Mouse (Mus musculus) midbrain, embryonic 11.5 days (tissue): ENCODE data around the gene Gm38394. TPM values are rescaled to one million over a fixed set of nuclear protein-coding genes. Genes with fewer than 3 reads are reported as not detected.

Experiments
- ATAC-seq: fragments of 200-750 bp; cut with Nextera tagmentation; 2 replicates; pipeline ENCODE4 v1.8.0; 2017; ENCODE audit warnings: moderate TSS enrichment, moderate library complexity; ENCODE audit not compliant: low FRiP score
- DNase-seq: peaks from one replicate; pipeline ENCODE4 v3.0.0; 2015; ENCODE audit warnings: low spot score; ENCODE audit errors: missing footprints
- H3K27ac ChIP-seq: fragments of 300-500 bp; sonication (generic); 2 replicates; pipeline ENCODE4 v1.5.1; 2014; ENCODE audit warnings: low read depth, low read length
- H3K27me3 ChIP-seq: fragments of 300-500 bp; sonication (generic); 2 replicates; pipeline ENCODE4 v1.6.1; 2014; ENCODE audit warnings: mild to moderate bottlenecking, low read length, moderate library complexity, mixed read lengths; ENCODE audit not compliant: control insufficient read depth, insufficient read depth
- H3K36me3 ChIP-seq: fragments of 300-500 bp; sonication (generic); 2 replicates; pipeline ENCODE4 v1.6.1; 2014; ENCODE audit warnings: mild to moderate bottlenecking, low read length, moderate library complexity, mixed read lengths; ENCODE audit not compliant: control insufficient read depth, insufficient read depth
- H3K4me1 ChIP-seq: fragments of 300-500 bp; sonication (generic); 2 replicates; pipeline ENCODE4 v1.6.1; 2014; ENCODE audit warnings: low read length; ENCODE audit not compliant: control insufficient read depth, insufficient read depth
- H3K4me2 ChIP-seq: fragments of 300-500 bp; sonication (generic); 2 replicates; pipeline ENCODE4 v1.6.1; 2014; ENCODE audit warnings: mild to moderate bottlenecking, moderate library complexity
- H3K4me3 ChIP-seq: fragments of 300-500 bp; sonication (generic); 2 replicates; pipeline ENCODE4 v1.5.1; 2014; ENCODE audit warnings: low read depth, low read length
- H3K9ac ChIP-seq: fragments of 300-500 bp; sonication (generic); 2 replicates; pipeline ENCODE4 v1.6.1; 2014; ENCODE audit warnings: low read length
- H3K9me3 ChIP-seq: fragments of 300-500 bp; sonication (generic); 2 replicates; pipeline ENCODE4 v1.6.1; 2016; ENCODE audit warnings: low read length; ENCODE audit not compliant: control insufficient read depth
- WGBS: fragments of 180-500 bp; shearing (Covaris S2); extraction: QIAGEN DNeasy Blood & Tissue Kit; methylation state at CpG from one replicate; pipeline ENCODE4 v1.1.7; 2014; 5-methylcytosine and 5-hydroxymethylcytosine counted together
- polyA plus RNA-seq: library from polyadenylated mRNA; unstranded; fragments of >200 nt; fragmentation: Nextera tagmentation; extraction: Ambion mirVana; gene quantifications from 2 replicates; pipeline ENCODE4 v1.2.1, GENCODE M21; 2014

Gene Gm38394
- polyA plus RNA-seq, 1 experiment from 2014 or later = 5.3 TPM

- no peaks in the 10 kb centered on the region for H3K36me3 ChIP-seq
- ATAC-seq = no peak
- no peak overlapping the region for H3K4me2 ChIP-seq
- no peak for DNase-seq
- peaks cover 5% of the 10 kb centered on the region; the same call in 1 of the 2 replicates for H3K4me1 ChIP-seq
- H3K27ac ChIP-seq = no peak overlapping the region
- no peak overlapping the region for H3K4me3 ChIP-seq
- H3K27me3 ChIP-seq = no peaks in the 10 kb centered on the region
- no peaks in the 10 kb centered on the region for H3K9me3 ChIP-seq
- WGBS = 38% methylated on average over 4 of the region's 4 CpGs
- H3K9ac ChIP-seq = no peak overlapping the region
These were observed 31.1 kb upstream of the Gm38394 start for GRCm38 (mm10) chr1:133692195-133692594.

DNA sequence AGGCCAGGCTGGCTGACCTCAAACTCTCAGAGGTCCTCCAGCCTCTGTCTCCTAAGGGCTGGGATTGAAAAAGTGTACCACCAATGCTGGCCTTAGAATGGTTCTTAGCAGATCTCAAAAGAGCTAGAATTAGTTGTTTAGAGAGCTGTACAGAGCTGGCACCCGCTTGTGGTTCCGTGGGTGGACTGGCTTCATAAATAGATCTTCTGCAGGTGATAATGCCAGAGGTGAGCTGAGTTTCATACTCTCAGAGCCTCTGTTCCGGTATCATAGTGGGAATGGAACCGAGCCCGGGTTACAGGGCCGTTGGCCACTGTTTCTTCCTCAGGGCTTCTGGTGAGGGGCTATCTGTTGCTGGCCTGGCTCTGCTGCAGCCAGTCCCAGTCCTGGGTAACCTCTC lies 29.9 kb upstream of the Gm38394 start:
- H3K27me3 ChIP-seq = no peaks in the 10 kb centered on the region
- peaks cover 5% of the 10 kb centered on the region; the same call in 1 of the 2 replicates for H3K4me1 ChIP-seq
- ATAC-seq (no peak), DNase-seq (no peak)
- H3K27ac ChIP-seq = no peak overlapping the region
- no peak overlapping the region for H3K9ac ChIP-seq
- WGBS = 94% methylated on average over 6 of the region's 6 CpGs
- no peaks in the 10 kb centered on the region for H3K36me3 ChIP-seq
- H3K4me2 ChIP-seq = no peak overlapping the region
- no peak overlapping the region for H3K4me3 ChIP-seq
- no peaks in the 10 kb centered on the region for H3K9me3 ChIP-seq

DNA sequence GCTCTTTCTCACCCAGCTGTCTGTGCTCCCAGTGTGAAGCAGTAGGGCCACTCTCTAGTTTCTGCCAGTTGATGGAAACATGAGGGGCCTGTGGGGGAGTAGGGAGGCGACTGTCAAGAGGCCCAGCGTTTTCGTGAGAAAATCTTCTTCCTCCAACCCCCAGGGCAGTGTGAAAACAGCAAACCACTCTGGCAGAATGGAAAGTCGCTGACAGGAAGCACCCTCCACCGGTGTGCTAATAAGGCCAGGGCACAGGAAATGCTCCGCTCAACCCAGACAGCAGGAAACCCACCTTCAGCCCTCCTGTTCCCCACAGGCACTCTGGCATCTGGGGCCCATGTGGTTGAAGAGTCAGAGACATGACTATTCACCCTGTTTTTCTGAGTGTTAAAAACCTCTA lies 28.8 kb upstream of the Gm38394 start, which contains the start of gene Lax1:
TSS of gene Lax1 (minus strand) at position 212 of the 400 bp plus-strand sequence.
- no peaks in the 10 kb centered on the region for H3K27me3 ChIP-seq
- peaks cover 5% of the 10 kb centered on the region; the same call in 1 of the 2 replicates for H3K4me1 ChIP-seq
- no peak within 1 kb of the TSS for H3K4me2 ChIP-seq
- 72% methylated on average over 6 of the region's 6 CpGs for WGBS
- DNase-seq = no peak
- H3K27ac ChIP-seq = no peak within 1 kb of the TSS
- H3K4me3 ChIP-seq = no peak within 1 kb of the TSS
- no peak for ATAC-seq
- no peak within 1 kb of the TSS for H3K9ac ChIP-seq
- no peaks in the 10 kb centered on the region for H3K36me3 ChIP-seq
- no peaks in the 10 kb centered on the region for H3K9me3 ChIP-seq

DNA sequence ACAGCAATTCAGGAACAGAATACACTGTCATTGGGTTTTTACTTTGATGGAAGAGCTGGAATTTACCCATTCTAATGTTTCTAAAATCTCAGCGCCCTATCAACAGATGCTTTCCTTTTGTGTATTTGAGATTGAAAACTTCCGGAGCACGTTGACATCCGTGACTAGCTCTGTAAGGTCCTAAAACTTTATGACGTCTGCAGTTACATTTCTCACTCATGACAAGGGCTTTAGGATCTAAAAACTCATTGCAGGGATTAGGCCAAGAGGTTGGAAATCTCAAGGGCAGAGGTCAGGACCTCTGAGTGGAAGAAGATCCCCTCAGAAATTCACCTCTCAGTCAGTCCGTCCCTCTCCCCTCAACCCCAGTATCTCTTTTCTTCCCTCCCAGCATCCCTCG lies 27.2 kb upstream of the Gm38394 start:
- H3K4me2 ChIP-seq = no peak overlapping the region
- DNase-seq = peak; percentile 56
- ATAC-seq = no peak
- no peak overlapping the region for H3K9ac ChIP-seq
- H3K27me3 ChIP-seq = no peaks in the 10 kb centered on the region
- no peaks in the 10 kb centered on the region for H3K4me1 ChIP-seq
- no peak overlapping the region for H3K27ac ChIP-seq
- no peaks in the 10 kb centered on the region for H3K36me3 ChIP-seq
- no peaks in the 10 kb centered on the region for H3K9me3 ChIP-seq
- no peak overlapping the region for H3K4me3 ChIP-seq
- 63% methylated on average over 7 of the region's 7 CpGs for WGBS

DNA sequence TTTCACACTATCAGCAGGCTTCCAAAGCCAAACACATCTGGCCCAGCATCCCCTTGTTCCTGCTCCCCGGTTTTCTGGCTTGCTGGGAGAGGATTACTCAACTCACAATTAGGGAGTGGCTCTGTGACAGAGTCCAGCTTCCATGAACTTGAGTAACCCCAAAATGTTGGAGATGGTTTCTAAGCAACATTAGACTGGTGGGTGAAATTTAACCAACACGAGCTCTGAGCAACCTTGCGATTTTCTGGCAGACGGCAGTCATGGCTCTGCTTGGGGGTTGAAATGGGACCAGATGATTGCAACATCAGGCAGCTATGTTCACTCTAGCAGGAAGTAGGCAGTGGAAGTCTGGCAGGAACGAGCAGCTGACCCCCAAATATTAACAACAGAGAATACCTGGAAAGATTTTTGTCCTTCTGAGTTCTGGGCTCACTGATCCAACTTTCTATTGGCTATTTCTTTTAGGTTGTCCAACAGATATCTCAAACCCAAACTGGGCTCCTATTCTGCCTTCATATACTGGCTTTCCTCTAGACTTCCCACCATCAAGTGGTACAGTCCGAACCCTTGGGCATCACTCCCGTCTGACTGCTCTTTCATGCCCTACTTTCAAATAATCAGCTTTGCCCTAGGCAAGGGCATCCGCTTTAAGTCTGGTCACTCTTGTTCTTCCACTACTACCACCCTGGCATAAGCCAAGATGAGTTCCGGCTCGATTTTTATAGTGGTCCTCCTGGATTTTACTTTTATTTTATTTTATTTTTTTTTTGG lies 24.8 kb upstream of the Gm38394 start:
- Histone ChIP-seq H3K9ac (no peak overlapping the region), H3K36me3 (no peaks in the 10 kb centered on the region), H3K4me3 (no peak overlapping the region), H3K27ac (no peak overlapping the region), H3K4me1 (no peaks in the 10 kb centered on the region), H3K4me2 (no peak overlapping the region), H3K9me3 (no peaks in the 10 kb centered on the region), H3K27me3 (no peaks in the 10 kb centered on the region)
- WGBS = 83% methylated on average over 10 of the region's 10 CpGs
- no peak for ATAC-seq
- no peak for DNase-seq

GRCm38 (mm10) chr1:133671801-133672200 lies 10.7 kb upstream of the Gm38394 start:
- Histone ChIP-seq H3K9ac (no peak overlapping the region), H3K27ac (no peak overlapping the region), H3K36me3 (no peaks in the 10 kb centered on the region), H3K9me3 (no peaks in the 10 kb centered on the region), H3K27me3 (no peaks in the 10 kb centered on the region), H3K4me2 (no peak overlapping the region), H3K4me1 (no peaks in the 10 kb centered on the region), H3K4me3 (no peak overlapping the region)
- 79% methylated on average over 3 of the region's 3 CpGs for WGBS
- ATAC-seq (no peak), DNase-seq (no peak)

- ATAC-seq = no peak
- 89% methylated on average over 3 of the region's 3 CpGs for WGBS
- no peaks in the 10 kb centered on the region for H3K4me1 ChIP-seq
These were observed 10.1 kb upstream of the Gm38394 start for GRCm38 (mm10) chr1:133671266-133671665.

DNA sequence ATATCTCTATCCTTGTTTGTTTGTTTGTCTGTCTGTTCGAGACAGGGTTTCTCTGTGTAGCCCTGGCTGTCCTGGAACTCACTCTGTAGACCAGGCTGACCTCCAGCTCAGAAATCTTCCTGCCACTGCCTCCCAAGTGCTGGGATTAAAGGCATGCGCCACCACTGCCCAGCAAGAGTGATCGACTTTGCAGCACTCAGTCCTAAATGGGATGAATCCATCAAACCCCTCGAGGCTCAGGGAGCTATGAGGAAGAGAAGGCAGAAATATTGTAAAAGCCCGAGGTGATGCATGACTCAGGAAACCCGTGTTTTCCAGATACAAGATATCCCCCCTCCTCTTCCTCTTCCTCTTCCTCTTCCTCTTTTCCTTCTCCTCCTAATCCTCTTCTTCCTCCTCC lies 9.7 kb upstream of the Gm38394 start:
- WGBS = 82% methylated on average over 6 of the region's 6 CpGs
- Histone ChIP-seq H3K4me1 (no peaks in the 10 kb centered on the region), H3K9me3 (no peaks in the 10 kb centered on the region), H3K27ac (no peak overlapping the region), H3K27me3 (no peaks in the 10 kb centered on the region), H3K4me3 (no peak overlapping the region), H3K36me3 (no peaks in the 10 kb centered on the region), H3K4me2 (no peak overlapping the region), H3K9ac (no peak overlapping the region)
- no peak for ATAC-seq
- DNase-seq = no peak

More at GRCm38 (mm10) chr1:133671266-133671665, 10.1 kb upstream of the Gm38394 start:
- no peaks in the 10 kb centered on the region for H3K36me3 ChIP-seq
- H3K27ac ChIP-seq = no peak overlapping the region
- DNase-seq = no peak
- no peaks in the 10 kb centered on the region for H3K9me3 ChIP-seq
- H3K9ac ChIP-seq = no peak overlapping the region
- H3K4me2 ChIP-seq = no peak overlapping the region
- H3K4me3 ChIP-seq = no peak overlapping the region
- H3K27me3 ChIP-seq = no peaks in the 10 kb centered on the region

GRCm38 (mm10) chr1:133670190-133670589 lies 9.1 kb upstream of the Gm38394 start:
- WGBS = 81% methylated on average over 12 of the region's 12 CpGs
- H3K27ac ChIP-seq = no peak overlapping the region
- ATAC-seq (no peak), DNase-seq (no peak)
- no peaks in the 10 kb centered on the region for H3K36me3 ChIP-seq
- no peaks in the 10 kb centered on the region for H3K27me3 ChIP-seq
- no peak overlapping the region for H3K4me3 ChIP-seq
- H3K4me2 ChIP-seq = no peak overlapping the region
- H3K9me3 ChIP-seq = no peaks in the 10 kb centered on the region
- H3K4me1 ChIP-seq = no peaks in the 10 kb centered on the region
- H3K9ac ChIP-seq = no peak overlapping the region
